Mouse (Mus musculus) heart, postnatal 4 days (tissue): ENCODE measurements at regions not wholly inside any gene's neighbourhood (a gene's known extent, or its start where the extent isn't known, plus 50 kb on each side); places are given as distances from the start of the nearest gene placed in this dataset.
A peak's percentile ranks its signal among the peaks of the same experiment; 100 is the strongest.

ENCODE experiments used
- DNase-seq: peaks from one replicate; pipeline ENCODE4 v3.0.0; 2021

- DNase-seq: peak; percentile 9
These were observed 153.4 kb downstream of the Lrriq3 start for GRCm38 (mm10) chr3:155246628-155247027.

GRCm38 (mm10) chr3:155247124-155247523 is 153.9 kb downstream of the Lrriq3 start:
- DNase-seq: no peak

GRCm38 (mm10) chr3:155247929-155248328 is 154.7 kb downstream of the Lrriq3 start:
- DNase-seq: no peak

- no peak for DNase-seq
These were observed 157.7 kb downstream of the Lrriq3 start for GRCm38 (mm10) chr3:155250904-155251303.

GRCm38 (mm10) chr3:155298206-155298605 is 205.0 kb downstream of the Lrriq3 start:
- no peak for DNase-seq

- no peak for DNase-seq
These were observed 205.5 kb downstream of the Lrriq3 start for GRCm38 (mm10) chr3:155298724-155299123.

- DNase-seq: no peak
These were observed 229.1 kb downstream of the Lrriq3 start for GRCm38 (mm10) chr3:155322322-155322721.

- DNase-seq: no peak
These were observed 236.5 kb downstream of the Lrriq3 start for GRCm38 (mm10) chr3:155329701-155330100.

GRCm38 (mm10) chr3:155349185-155349584 is 256.0 kb downstream of the Lrriq3 start:
- no peak for DNase-seq

- no peak for DNase-seq
These were observed 258.4 kb downstream of the Lrriq3 start for GRCm38 (mm10) chr3:155351636-155352035.

GRCm38 (mm10) chr3:155352277-155352802 is 259.1 kb downstream of the Lrriq3 start:
- DNase-seq: peak; percentile 28

- DNase-seq: no peak
These were observed 267.2 kb downstream of the Lrriq3 start for GRCm38 (mm10) chr3:155360399-155360798.

GRCm38 (mm10) chr3:155370716-155371115 is 277.5 kb downstream of the Lrriq3 start:
- no peak for DNase-seq

GRCm38 (mm10) chr3:155373591-155373990 is 280.4 kb downstream of the Lrriq3 start:
- DNase-seq: no peak

- DNase-seq: no peak
These were observed 288.7 kb downstream of the Lrriq3 start for GRCm38 (mm10) chr3:155381910-155382309.

GRCm38 (mm10) chr3:155382817-155383216 is 289.6 kb downstream of the Lrriq3 start:
- no peak for DNase-seq

GRCm38 (mm10) chr3:155390666-155391065 is 297.4 kb downstream of the Lrriq3 start:
- no peak for DNase-seq

- DNase-seq: no peak
These were observed 302.9 kb downstream of the Lrriq3 start for GRCm38 (mm10) chr3:155396134-155396533.

GRCm38 (mm10) chr3:155401763-155402162 is 308.5 kb downstream of the Lrriq3 start:
- no peak for DNase-seq

GRCm38 (mm10) chr3:155408907-155409306 is 315.7 kb downstream of the Lrriq3 start:
- DNase-seq: no peak

- no peak for DNase-seq
These were observed 316.1 kb downstream of the Lrriq3 start for GRCm38 (mm10) chr3:155409371-155409770.

GRCm38 (mm10) chr3:155409867-155410266 is 316.6 kb downstream of the Lrriq3 start:
- DNase-seq: no peak

GRCm38 (mm10) chr3:155459701-155460481 is 366.7 kb downstream of the Lrriq3 start:
- DNase-seq: no peak

- no peak for DNase-seq
These were observed 368.9 kb downstream of the Lrriq3 start for GRCm38 (mm10) chr3:155462095-155462494.
